Mouse (Mus musculus) retina, adult 2 months (tissue): ENCODE data around the gene Edem1.

Experiments used
- DNase-seq: peaks from one replicate; pipeline ENCODE4 v3.0.0-alpha.2; 2012; ENCODE audit warnings: low read depth, low spot score

Gene Edem1

GRCm38 (mm10) chr6:108871251-108871650 is 42.8 kb downstream of the Edem1 start:
- DNase-seq: no peak

GRCm38 (mm10) chr6:108875344-108875743 is 46.9 kb downstream of the Edem1 start:
- no peak for DNase-seq

GRCm38 (mm10) chr6:108876052-108876451 is 47.6 kb downstream of the Edem1 start:
- no peak for DNase-seq

- DNase-seq: no peak
Observed at GRCm38 (mm10) chr6:108876486-108876885, 48.0 kb downstream of the Edem1 start.

GRCm38 (mm10) chr6:108880368-108881013 is 52.0 kb downstream of the Edem1 start:
- DNase-seq: no peak

- DNase-seq: no peak
Observed at GRCm38 (mm10) chr6:108881074-108881473, 52.6 kb downstream of the Edem1 start.

GRCm38 (mm10) chr6:108883826-108884225 is 55.4 kb downstream of the Edem1 start:
- no peak for DNase-seq

GRCm38 (mm10) chr6:108884603-108885002 is 56.2 kb downstream of the Edem1 start:
- no peak for DNase-seq

GRCm38 (mm10) chr6:108886346-108886745 is 57.9 kb downstream of the Edem1 start:
- DNase-seq: no peak

- DNase-seq: no peak
Observed at GRCm38 (mm10) chr6:108892589-108892988, 64.1 kb downstream of the Edem1 start.

- no peak for DNase-seq
Observed at GRCm38 (mm10) chr6:108895129-108895528, 66.7 kb downstream of the Edem1 start.

- no peak for DNase-seq
Observed at GRCm38 (mm10) chr6:108895976-108896375, 67.5 kb downstream of the Edem1 start.

- no peak for DNase-seq
Observed at GRCm38 (mm10) chr6:108896525-108897087, 68.2 kb downstream of the Edem1 start.

- DNase-seq: no peak
Observed at GRCm38 (mm10) chr6:108899231-108899630, 70.8 kb downstream of the Edem1 start.

GRCm38 (mm10) chr6:108902124-108902523 is 73.7 kb downstream of the Edem1 start:
- no peak for DNase-seq

- DNase-seq: no peak
Observed at GRCm38 (mm10) chr6:108903280-108903679, 74.8 kb downstream of the Edem1 start.

- no peak for DNase-seq
Observed at GRCm38 (mm10) chr6:108906539-108906938, 78.1 kb downstream of the Edem1 start.
